Mouse (Mus musculus) heart, embryonic 16.5 days (tissue): ENCODE measurements around the gene Zfp622. TPM values are rescaled to one million over a fixed set of nuclear protein-coding genes. Genes with fewer than 3 reads are reported as not detected.
"Not testable (repeated sequence)": the region's sequence is repeated elsewhere in the genome, so short reads cannot be mapped to it uniquely, and the experiment has no call there.

ENCODE experiments used
- ATAC-seq: fragments of 200-750 bp; cut with Nextera tagmentation; replicated peaks from 2 replicates; pipeline ENCODE4 v1.8.0; 2017; ENCODE audit warnings: moderate number of reproducible peaks; ENCODE audit not compliant: insufficient read depth, low FRiP score; ENCODE audit errors: extremely low read depth
- H3K27ac ChIP-seq: fragments of 300-500 bp; sonication (generic); 2 replicates; pipeline ENCODE4 v1.5.1; 2014; ENCODE audit warnings: mild to moderate bottlenecking, low read length, control low read depth, moderate library complexity
- H3K27me3 ChIP-seq: fragments of 300-500 bp; sonication (generic); 2 replicates; pipeline ENCODE4 v1.6.1; 2014; ENCODE audit warnings: low read length, mixed read lengths; ENCODE audit not compliant: control insufficient read depth, insufficient read depth
- H3K36me3 ChIP-seq: fragments of 300-500 bp; sonication (generic); 2 replicates; pipeline ENCODE4 v1.6.1; 2014; ENCODE audit not compliant: control insufficient read depth, insufficient read depth
- H3K4me1 ChIP-seq: fragments of 300-500 bp; sonication (generic); 2 replicates; pipeline ENCODE4 v1.6.1; 2014; ENCODE audit warnings: low read length, mixed read lengths; ENCODE audit not compliant: control insufficient read depth, insufficient read depth
- H3K4me2 ChIP-seq: fragments of 300-500 bp; sonication (generic); 2 replicates; pipeline ENCODE4 v1.6.1; 2014; ENCODE audit warnings: low read depth, mild to moderate bottlenecking, control low read depth, low read length
- H3K4me3 ChIP-seq: fragments of 300-500 bp; sonication (generic); 2 replicates; pipeline ENCODE4 v1.5.1; 2014; ENCODE audit warnings: mild to moderate bottlenecking, control low read depth, low read length
- H3K9ac ChIP-seq: fragments of 300-500 bp; sonication (generic); 2 replicates; pipeline ENCODE4 v1.6.1; 2014; ENCODE audit warnings: low read length, control low read depth
- H3K9me3 ChIP-seq: fragments of 300-500 bp; sonication (generic); replicated peaks from 2 replicates; pipeline ENCODE4 v1.6.1; 2016; ENCODE audit warnings: low read length; ENCODE audit not compliant: control insufficient read depth
- WGBS: fragments of 180-500 bp; shearing (Covaris S2); extraction: QIAGEN DNeasy Blood & Tissue Kit; methylation state at CpG from one replicate; pipeline ENCODE4 v1.1.7; 2014; 5-methylcytosine and 5-hydroxymethylcytosine counted together
- polyA plus RNA-seq: library from polyadenylated mRNA; unstranded; fragments of >200 nt; fragmentation: Nextera tagmentation; extraction: Ambion mirVana; gene quantifications from 2 replicates; pipeline ENCODE4 v1.2.1, GENCODE M21; 2015

Gene Zfp622
- polyA plus RNA-seq, 1 experiment from 2014 or later = 16.8 TPM

DNA sequence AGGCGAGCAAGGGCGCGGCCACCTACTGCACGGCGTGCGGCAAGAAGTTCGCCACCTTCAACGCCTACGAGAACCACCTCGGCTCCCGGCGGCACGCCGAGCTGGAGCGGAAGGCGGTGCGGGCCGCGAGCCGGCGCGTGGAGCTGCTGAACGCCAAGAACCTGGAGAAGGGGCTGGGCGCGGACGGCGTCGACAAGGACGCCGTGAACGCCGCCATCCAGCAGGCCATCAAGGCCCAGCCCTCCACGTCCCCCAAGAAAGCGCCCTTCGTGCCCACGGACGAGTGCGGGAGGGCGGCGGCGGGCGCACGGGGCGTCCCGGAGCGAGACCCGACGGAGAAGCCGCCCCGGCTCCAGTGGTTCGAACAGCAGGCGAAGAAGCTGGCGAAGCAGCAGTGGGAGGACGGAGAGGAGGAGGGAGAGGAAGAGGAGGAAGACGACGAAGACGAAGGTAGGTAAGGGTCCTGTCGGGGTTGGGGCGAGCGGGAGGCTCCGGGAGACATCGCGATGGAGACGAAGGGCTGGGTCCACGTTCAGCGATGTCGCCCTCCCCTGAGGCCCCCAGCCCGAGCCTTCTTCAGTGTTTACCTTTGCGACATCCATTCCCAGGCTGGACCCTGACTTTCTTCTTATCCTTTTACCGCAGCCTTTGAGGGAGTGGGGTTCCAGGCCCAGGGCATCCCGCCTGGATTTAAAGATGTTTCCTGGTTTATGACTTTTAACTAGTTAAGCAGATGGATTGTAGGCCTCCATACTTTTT, 747 bp downstream of the Zfp622 start:
- under 1% methylated on average over 71 of the region's 71 CpGs for WGBS
- Histone ChIP-seq H3K4me1 (peaks cover 14% of the 10 kb centered on the region), H3K9ac (peak overlapping the region; percentile 94), H3K4me3 (peak overlapping the region; percentile 90), H3K27ac (peak overlapping the region; percentile 93), H3K9me3 (no peaks in the 10 kb centered on the region), H3K27me3 (no peaks in the 10 kb centered on the region), H3K36me3 (peaks cover 15% of the 10 kb centered on the region), H3K4me2 (peak overlapping the region; percentile 70)
- ATAC-seq = no peak

DNA sequence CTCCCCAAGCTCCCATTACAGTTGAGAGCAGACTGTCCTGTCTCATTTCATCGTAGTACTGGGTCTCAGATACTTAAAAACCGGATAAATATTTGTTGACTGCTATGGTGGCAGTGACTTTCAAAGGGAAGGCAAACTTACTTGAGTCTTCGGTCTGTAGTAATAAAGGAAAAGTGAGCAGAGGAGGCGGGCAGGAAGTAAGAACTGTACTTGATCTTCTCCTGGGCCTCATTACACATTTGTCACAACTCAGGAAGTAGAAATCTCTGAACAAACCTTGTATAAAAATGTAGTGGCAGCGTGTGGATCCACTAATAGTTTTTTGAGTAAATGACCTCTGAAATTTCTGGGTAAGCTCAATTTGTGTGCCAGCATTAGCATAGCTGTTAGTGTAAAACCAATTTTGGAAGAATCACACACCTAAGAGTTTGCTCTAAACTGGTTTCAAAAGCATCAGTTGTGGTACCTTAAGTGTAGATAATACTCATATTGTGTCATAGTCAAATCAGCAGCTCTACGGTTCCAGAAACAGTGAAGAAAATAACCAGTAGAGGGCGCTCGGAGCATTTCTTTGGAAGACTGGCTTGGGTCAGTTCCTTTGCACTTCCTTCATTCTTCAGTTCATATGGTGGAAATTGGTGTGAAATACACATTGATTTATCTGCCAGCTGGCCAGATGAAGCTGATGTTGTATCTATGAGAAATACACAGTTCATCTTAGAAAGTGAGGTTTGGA, 9.0 kb downstream of the Zfp622 start:
- 56% methylated on average over 8 of the region's 8 CpGs for WGBS
- H3K36me3 ChIP-seq = peaks cover 27% of the 10 kb centered on the region
- H3K4me1 ChIP-seq = no peaks in the 10 kb centered on the region
- no peaks in the 10 kb centered on the region for H3K9me3 ChIP-seq
- no peak overlapping the region for H3K27ac ChIP-seq
- H3K9ac ChIP-seq = no peak overlapping the region
- no peak for ATAC-seq
- no peak overlapping the region for H3K4me2 ChIP-seq
- no peaks in the 10 kb centered on the region for H3K27me3 ChIP-seq
- H3K4me3 ChIP-seq = no peak overlapping the region

DNA sequence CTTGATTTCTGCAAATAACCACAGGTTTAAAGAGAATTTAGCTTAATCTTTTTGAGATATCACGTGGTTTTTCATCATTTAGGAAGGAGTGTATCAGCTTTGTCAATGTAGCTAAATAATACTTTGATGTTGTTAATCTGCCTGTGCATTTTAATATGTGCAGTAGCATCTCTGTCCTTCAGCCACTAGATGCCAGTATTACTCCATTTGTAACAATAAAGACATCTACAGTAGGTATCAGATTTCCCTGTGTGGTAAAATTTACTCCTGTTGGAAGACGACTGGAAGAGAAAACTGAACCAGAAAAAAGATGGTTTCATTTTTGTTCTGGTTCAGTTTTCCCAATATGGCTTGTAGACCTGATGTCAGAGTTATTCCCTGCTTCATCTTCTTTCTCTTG, 11.4 kb downstream of the Zfp622 start:
- H3K4me2 ChIP-seq = no peak overlapping the region
- H3K27ac ChIP-seq = no peak overlapping the region
- no peaks in the 10 kb centered on the region for H3K9me3 ChIP-seq
- H3K27me3 ChIP-seq = no peaks in the 10 kb centered on the region
- 56% methylated on average over 2 of the region's 2 CpGs for WGBS
- H3K4me1 ChIP-seq = no peaks in the 10 kb centered on the region
- H3K9ac ChIP-seq = no peak overlapping the region
- ATAC-seq = no peak
- H3K4me3 ChIP-seq = no peak overlapping the region
- peaks cover 18% of the 10 kb centered on the region for H3K36me3 ChIP-seq

DNA sequence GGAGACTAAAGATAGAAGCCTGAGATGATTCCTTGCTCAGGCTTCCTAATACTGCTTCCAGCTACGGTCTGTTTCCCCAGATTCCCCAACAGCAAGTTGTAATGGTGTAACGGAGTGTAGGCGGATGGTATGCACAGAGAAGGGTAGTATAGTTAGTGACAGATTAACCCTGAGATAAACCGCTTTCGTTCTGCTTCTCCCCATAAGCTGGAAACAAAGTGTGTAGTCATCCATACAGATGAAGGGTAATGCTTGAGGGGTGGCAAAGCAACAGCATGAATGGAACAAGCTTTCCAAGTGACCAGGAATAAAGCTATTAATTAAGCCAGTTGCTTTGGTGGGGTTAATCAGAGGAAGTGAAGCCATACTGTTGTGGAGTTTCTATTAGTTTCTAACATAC, 15.4 kb downstream of the Zfp622 start:
- H3K4me3 ChIP-seq = not testable (repeated sequence)
- 77% methylated on average over 5 of the region's 5 CpGs for WGBS

DNA sequence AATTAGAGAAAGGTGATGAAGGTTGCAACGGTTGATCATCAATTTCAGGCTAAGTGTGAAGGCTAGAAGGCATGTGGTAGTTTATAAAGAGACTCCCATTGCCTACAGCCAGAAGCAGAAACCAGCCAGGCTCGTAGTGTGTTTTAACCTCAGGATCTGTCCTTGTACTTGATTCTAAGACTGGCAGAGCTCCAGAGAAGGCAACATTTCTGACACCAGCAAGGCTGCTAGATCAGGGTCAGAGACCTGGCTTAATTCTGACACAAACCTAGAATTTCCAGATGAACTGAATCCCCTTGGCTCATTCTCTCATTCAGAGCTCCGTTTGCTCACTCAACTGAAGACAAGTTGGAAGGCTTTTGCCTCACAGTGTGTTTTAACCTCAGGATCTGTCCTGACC, 24.5 kb downstream of the Zfp622 start:
- Histone ChIP-seq H3K9me3 (no peaks in the 10 kb centered on the region), H3K9ac (no peak overlapping the region), H3K27me3 (no peaks in the 10 kb centered on the region), H3K36me3 (no peaks in the 10 kb centered on the region), H3K4me1 (0 out of 2 replicates have a peak, but pooled peaks cover 2% of the 10 kb centered on the region), H3K4me2 (no peak overlapping the region), H3K4me3 (no peak overlapping the region), H3K27ac (no peak overlapping the region)
- ATAC-seq = no peak
- WGBS = 72% methylated on average over 3 of the region's 3 CpGs

More for the DNA sequence above, 15.4 kb downstream of the Zfp622 start:
- H3K4me2 ChIP-seq, H3K27me3 ChIP-seq, H3K36me3 ChIP-seq, H3K9ac ChIP-seq, ATAC-seq, H3K4me1 ChIP-seq, H3K27ac ChIP-seq, H3K9me3 ChIP-seq: not testable (repeated sequence)

DNA sequence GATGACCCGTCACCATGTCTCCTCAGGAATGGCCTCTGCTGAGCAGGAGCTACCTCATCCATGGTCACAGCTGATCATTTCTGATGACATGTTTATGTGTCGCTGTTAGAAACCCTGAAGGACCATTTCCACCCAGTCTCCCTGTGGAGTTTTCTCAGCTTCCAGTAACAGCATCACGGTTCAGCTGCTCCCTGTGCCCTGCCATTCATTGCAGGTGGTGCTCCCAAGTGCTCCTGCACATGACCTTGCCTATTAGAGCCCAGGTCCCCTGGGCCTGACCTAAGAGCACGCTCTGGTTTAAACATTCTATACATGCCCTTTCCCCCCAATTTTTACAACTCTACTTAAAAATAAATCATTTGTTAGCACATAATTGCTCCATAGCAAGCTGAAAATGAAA, 28.7 kb downstream of the Zfp622 start:
- no peaks in the 10 kb centered on the region for H3K36me3 ChIP-seq
- no peak overlapping the region for H3K4me3 ChIP-seq
- no peak overlapping the region for H3K27ac ChIP-seq
- 74% methylated on average over 4 of the region's 4 CpGs for WGBS
- no peak overlapping the region for H3K4me2 ChIP-seq
- ATAC-seq = no peak
- 0 out of 2 replicates have a peak, but pooled peaks cover 2% of the 10 kb centered on the region for H3K4me1 ChIP-seq
- no peak overlapping the region for H3K9ac ChIP-seq
- no peaks in the 10 kb centered on the region for H3K27me3 ChIP-seq
- H3K9me3 ChIP-seq = no peaks in the 10 kb centered on the region

DNA sequence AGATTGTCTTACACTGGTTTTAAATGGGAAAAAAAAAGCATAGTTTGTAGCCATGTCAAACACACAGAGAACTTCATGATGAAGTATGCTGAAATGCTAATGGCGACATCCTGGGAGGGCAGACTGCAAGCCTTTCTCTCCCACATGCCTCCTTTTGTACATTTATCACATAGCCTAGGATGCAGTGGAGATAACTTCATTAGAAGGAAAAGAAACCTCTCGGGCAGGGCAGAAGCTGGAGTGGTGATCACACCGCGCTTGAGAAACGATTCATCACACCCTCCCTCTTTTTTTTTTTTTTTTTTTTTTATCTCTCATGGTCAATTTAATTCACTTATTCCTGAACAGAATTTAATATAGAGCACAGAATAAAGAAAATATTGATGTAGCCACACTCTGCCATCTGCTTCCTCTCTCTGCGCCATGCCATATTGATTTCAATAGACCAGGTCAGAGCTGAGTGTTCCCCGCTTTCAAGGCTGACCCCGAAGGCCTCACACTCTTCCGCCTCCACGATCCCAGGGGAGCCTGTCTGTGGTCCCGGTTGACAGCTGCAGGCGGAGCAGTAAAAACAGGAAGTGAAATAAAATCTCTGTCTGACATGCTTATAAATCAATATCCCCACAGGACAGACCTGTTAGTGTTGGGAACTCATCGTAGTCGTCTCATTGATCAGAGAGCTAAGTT, 32.0 kb downstream of the Zfp622 start:
- H3K4me3 ChIP-seq = no peak overlapping the region
- 48% methylated on average over 14 of the region's 14 CpGs for WGBS
- no peak overlapping the region for H3K4me2 ChIP-seq
- ATAC-seq = no peak
- H3K27ac ChIP-seq = no peak overlapping the region
- 0 out of 2 replicates have a peak, but pooled peaks cover 2% of the 10 kb centered on the region for H3K4me1 ChIP-seq
- no peaks in the 10 kb centered on the region for H3K9me3 ChIP-seq
- H3K36me3 ChIP-seq = no peaks in the 10 kb centered on the region
- no peaks in the 10 kb centered on the region for H3K27me3 ChIP-seq
- H3K9ac ChIP-seq = no peak overlapping the region

DNA sequence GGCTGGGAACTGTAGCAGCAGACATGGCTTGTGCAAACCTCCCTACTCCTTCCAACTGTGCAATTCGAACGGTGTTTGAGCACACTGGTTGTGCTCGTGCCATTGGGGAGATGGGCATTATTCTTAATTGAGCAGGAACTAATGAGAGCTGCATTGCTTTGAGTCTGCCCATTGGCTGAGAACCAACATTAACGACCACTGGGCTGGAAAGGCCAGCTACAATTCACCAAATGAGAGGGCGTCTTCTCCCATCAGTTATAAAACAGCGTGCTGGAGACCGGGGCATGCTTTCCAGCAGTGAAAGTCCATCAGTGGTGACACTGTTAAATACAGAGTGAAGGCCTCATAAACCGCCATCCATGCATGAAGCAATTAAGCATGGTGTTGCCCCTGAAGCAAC, 37.6 kb downstream of the Zfp622 start:
- H3K4me3 ChIP-seq = no peak overlapping the region
- H3K36me3 ChIP-seq = no peaks in the 10 kb centered on the region
- H3K4me1 ChIP-seq = no peaks in the 10 kb centered on the region
- 83% methylated on average over 8 of the region's 8 CpGs for WGBS
- H3K27ac ChIP-seq = no peak overlapping the region
- H3K27me3 ChIP-seq = no peaks in the 10 kb centered on the region
- H3K4me2 ChIP-seq = no peak overlapping the region
- H3K9ac ChIP-seq = no peak overlapping the region
- no peaks in the 10 kb centered on the region for H3K9me3 ChIP-seq
- no peak for ATAC-seq

DNA sequence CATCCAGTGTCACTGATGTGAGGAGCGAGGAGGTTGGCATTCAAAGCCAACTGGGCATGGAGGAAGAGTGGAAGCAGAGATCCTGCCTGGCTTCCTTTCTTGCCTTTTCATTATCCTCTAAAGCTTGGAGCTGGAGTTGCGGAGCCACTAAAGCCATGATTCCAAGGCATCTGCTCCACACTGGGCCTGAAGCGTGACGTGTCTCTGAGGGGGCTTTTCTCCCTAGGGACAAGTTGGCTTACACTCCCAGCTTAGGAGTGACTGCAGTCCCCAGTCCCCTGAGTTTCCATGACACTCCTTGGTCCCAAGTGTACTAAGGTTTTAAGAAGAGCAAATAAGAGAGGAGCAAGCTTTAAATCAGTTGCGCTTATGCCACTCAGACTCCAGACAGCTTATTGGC, 38.5 kb downstream of the Zfp622 start:
- no peak overlapping the region for H3K27ac ChIP-seq
- H3K36me3 ChIP-seq = no peaks in the 10 kb centered on the region
- WGBS = 80% methylated on average over 5 of the region's 5 CpGs
- no peaks in the 10 kb centered on the region for H3K9me3 ChIP-seq
- no peaks in the 10 kb centered on the region for H3K4me1 ChIP-seq
- no peak for ATAC-seq
- no peak overlapping the region for H3K4me3 ChIP-seq
- no peak overlapping the region for H3K9ac ChIP-seq
- no peaks in the 10 kb centered on the region for H3K27me3 ChIP-seq
- no peak overlapping the region for H3K4me2 ChIP-seq
